Mouse (Mus musculus): ENCODE data around the gene Stx18. TPM values are rescaled to one million over a fixed set of nuclear protein-coding genes. Genes with fewer than 3 reads are reported as not detected.

Gene Stx18
- polyA plus RNA-seq, 1 experiment from 2014 or later = 39.4 TPM

DNA sequence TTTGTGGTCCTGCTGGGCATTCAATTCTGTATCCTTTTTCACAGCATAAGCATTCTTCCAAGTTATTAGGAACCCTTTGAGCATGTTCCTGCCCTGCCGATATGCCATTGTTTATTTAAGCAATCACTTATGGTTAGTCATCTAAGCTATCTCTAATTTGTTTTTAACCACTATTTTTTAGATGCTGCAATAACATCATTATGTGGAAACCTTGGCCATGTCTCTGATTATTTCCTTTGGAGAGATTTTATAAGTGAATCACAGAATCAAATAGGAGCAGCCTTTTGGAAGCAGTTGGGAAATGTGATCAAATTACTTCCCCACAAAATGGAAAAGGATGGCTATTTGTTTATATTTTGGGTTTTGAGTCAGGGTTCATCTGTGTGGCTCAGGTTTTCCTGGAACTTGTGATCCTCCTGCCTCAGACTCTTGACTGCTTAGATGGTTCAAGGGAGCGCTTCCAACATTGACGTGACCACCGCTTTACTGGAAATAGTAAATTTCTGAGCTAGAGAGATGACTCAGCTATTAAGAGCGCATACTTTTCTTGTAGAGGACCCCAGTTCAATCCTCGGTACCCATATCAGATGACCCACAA lies 146.2 kb downstream of the Stx18 start:
- no peak overlapping the region for H3K4me3 ChIP-seq
- no peak overlapping the region for H3K9ac ChIP-seq
- WGBS = 90% methylated on average over 6 of the region's 6 CpGs
- no peak overlapping the region for H3K27ac ChIP-seq (replicated peaks)
- H3K27me3 ChIP-seq = no peaks in the 10 kb centered on the region
- H3K4me2 ChIP-seq = no peak overlapping the region
- H3K36me3 ChIP-seq = no peaks in the 10 kb centered on the region
- H3K4me1 ChIP-seq (replicated peaks) = no peaks in the 10 kb centered on the region
- no peaks in the 10 kb centered on the region for H3K9me3 ChIP-seq
- no peak for ATAC-seq (ENCODE audit: low read depth)

DNA sequence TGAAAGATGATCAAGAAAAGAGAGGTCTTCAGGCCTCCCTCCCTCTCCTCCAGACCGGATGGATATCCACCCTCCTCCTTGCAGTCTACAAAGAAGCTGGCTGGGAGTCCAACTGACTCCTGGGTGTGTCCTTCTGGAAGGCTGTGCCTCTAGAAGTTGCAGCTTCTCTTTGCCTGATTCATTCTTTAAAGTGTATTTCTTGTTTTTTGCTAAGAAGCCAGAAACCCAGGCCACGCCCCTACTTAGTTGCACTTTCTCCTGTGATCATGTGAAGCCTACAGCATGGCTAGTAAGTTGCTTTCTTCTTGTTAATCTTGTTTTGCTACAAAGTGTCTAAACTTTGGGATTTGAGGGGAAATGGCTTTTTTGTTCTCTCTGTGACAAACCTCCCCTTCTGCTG lies 148.5 kb downstream of the Stx18 start:
- Histone ChIP-seq H3K27ac (replicated peaks) (no peak overlapping the region), H3K4me2 (no peak overlapping the region), H3K4me3 (no peak overlapping the region), H3K9me3 (no peaks in the 10 kb centered on the region), H3K4me1 (replicated peaks) (no peaks in the 10 kb centered on the region), H3K9ac (no peak overlapping the region), H3K27me3 (no peaks in the 10 kb centered on the region), H3K36me3 (no peaks in the 10 kb centered on the region)
- 91% methylated on average over 2 of the region's 2 CpGs for WGBS
- ATAC-seq (ENCODE audit: low read depth) = no peak

Other genes with a start within 250 kb of the Stx18 start
- 19.7 and 24.3 TPM in 2 replicates for gene Msx1, start 214.2 kb upstream of the Stx18 start, polyA plus RNA-seq (2015; fragmentation: Nextera tagmentation; extraction: Ambion mirVana)
- 976 and 984 TPM in 2 replicates for gene Nsg1, start 121.2 kb downstream of the Stx18 start, polyA plus RNA-seq (2015; fragmentation: Nextera tagmentation; extraction: Ambion mirVana)
- 17.1 and 19.3 TPM in 2 replicates for gene Zbtb49, start 181.7 kb downstream of the Stx18 start, polyA plus RNA-seq (2015; fragmentation: Nextera tagmentation; extraction: Ambion mirVana)
- 44.5 and 47.7 TPM in 2 replicates for gene Lyar, start 181.7 kb downstream of the Stx18 start, polyA plus RNA-seq (2015; fragmentation: Nextera tagmentation; extraction: Ambion mirVana)
- gene Tmem128, start 221.4 kb downstream of the Stx18 start, polyA plus RNA-seq (2015; fragmentation: Nextera tagmentation; extraction: Ambion mirVana) = 114 and 116 TPM in 2 replicates
- not detected in 2 replicates for gene Otop1, start 237.2 kb downstream of the Stx18 start, polyA plus RNA-seq (2015; fragmentation: Nextera tagmentation; extraction: Ambion mirVana)

Measured in neural tube, embryonic 13.5 days (tissue).